Comparison of ENCODE assay signal across 8 mouse cellular contexts in genomic region chr10:127325454-127326016, GRCm38 (mm10). TPM values are rescaled to one million over a fixed set of nuclear protein-coding genes. Genes with fewer than 3 reads are reported as not detected.
DNase-seq lines count a peak whose midpoint lies in the region; ATAC-seq and TF ChIP-seq lines count a peak whose summit lies in the region.

No protein-coding gene starts in this region.

- no peak for DNase-seq in heart, postnatal 0 days (ENCODE audit: low spot score)
- DNase-seq in heart, adult 9 months (ENCODE audit: low spot score in 2 of 2) = no peak
- DNase-seq in T-cell, adult 2 months (ENCODE audit: low spot score) = peak; percentile 52
- no peak for DNase-seq in intestine, embryonic 14.5 days (ENCODE audit: low spot score)
- no peak for DNase-seq in cerebellum, adult 9-10 months
- no peak for DNase-seq in layer of hippocampus, postnatal 25 days (ENCODE audit: extremely low spot score in 1 of 2, low spot score in 1 of 2)
- no peak for DNase-seq in ovary, adult 18-20 months (ENCODE audit: low spot score)

- peak overlapping the region; percentile 86 for H3K4me2 ChIP-seq in heart, postnatal 0 days (ENCODE audit: low read depth, low read length)
- peak overlapping the region; percentile 94 for H3K4me2 ChIP-seq in intestine, embryonic 14.5 days (ENCODE audit: low read length)
- peak overlapping the region; percentile 59 for H3K4me2 ChIP-seq in neural tube, embryonic 13.5 days

- H3K27ac ChIP-seq in heart, postnatal 0 days (ENCODE audit: low read depth) = peak overlapping the region; percentile 33; the same call in 1 of the 2 replicates
- no peak overlapping the region for H3K27ac ChIP-seq in intestine, embryonic 14.5 days (ENCODE audit: low read depth)
- H3K27ac ChIP-seq in neural tube, embryonic 13.5 days (replicated peaks) = no peak overlapping the region

- 46% methylated on average over 14 of the region's 14 CpGs for WGBS in heart, postnatal 0 days
- 34% methylated on average over 14 of the region's 14 CpGs for WGBS in intestine, embryonic 14.5 days
- 25% methylated on average over 14 of the region's 14 CpGs for WGBS in neural tube, embryonic 13.5 days

- TF ChIP-seq CTCF in heart, postnatal 0 days (IDR thresholded peaks at IDR 0.05; ENCODE audit: low read depth) = no peak

- peaks cover 12% of the 10 kb centered on the region for H3K4me1 ChIP-seq in heart, postnatal 0 days (ENCODE audit: control insufficient read depth, insufficient read depth)
- H3K4me1 ChIP-seq in intestine, embryonic 14.5 days (replicated peaks; ENCODE audit: control insufficient read depth, insufficient read depth, low read length) = peaks cover 13% of the 10 kb centered on the region; the same call in 1 of the 2 replicates
- H3K4me1 ChIP-seq in neural tube, embryonic 13.5 days (replicated peaks) = peaks cover 12% of the 10 kb centered on the region

- no peak for TF ChIP-seq EP300 in heart, postnatal 0 days (IDR thresholded peaks at IDR 0.05; ENCODE audit: low read depth)

- H3K4me3 ChIP-seq in heart, postnatal 0 days (ENCODE audit: low read depth, low read length) = peak overlapping the region; percentile 57
- H3K4me3 ChIP-seq in intestine, embryonic 14.5 days (ENCODE audit: low read depth, low read length) = peak overlapping the region; percentile 50
- H3K4me3 ChIP-seq in neural tube, embryonic 13.5 days = peak overlapping the region; percentile 33; the same call in 1 of the 2 replicates

- no peaks in the 10 kb centered on the region for H3K9me3 ChIP-seq in heart, postnatal 0 days (replicated peaks; ENCODE audit: control insufficient read depth, low read length)
- no peaks in the 10 kb centered on the region for H3K9me3 ChIP-seq in intestine, embryonic 14.5 days (ENCODE audit: control insufficient read depth, low read length)
- H3K9me3 ChIP-seq in neural tube, embryonic 13.5 days = no peaks in the 10 kb centered on the region

- peak overlapping the region; percentile 44 for H3K9ac ChIP-seq in heart, postnatal 0 days (replicated peaks; ENCODE audit: low read depth, low read length)
- H3K9ac ChIP-seq in intestine, embryonic 14.5 days (ENCODE audit: low read length) = no peak overlapping the region
- H3K9ac ChIP-seq in neural tube, embryonic 13.5 days = no peak overlapping the region

- peaks cover 61% of the 10 kb centered on the region for H3K27me3 ChIP-seq in heart, postnatal 0 days (ENCODE audit: control insufficient read depth, insufficient read depth, low read length)
- H3K27me3 ChIP-seq in intestine, embryonic 14.5 days (replicated peaks; ENCODE audit: control insufficient read depth, insufficient read depth, low read length) = peaks cover 44% of the 10 kb centered on the region
- peaks cover 85% of the 10 kb centered on the region for H3K27me3 ChIP-seq in neural tube, embryonic 13.5 days

- no peaks in the 10 kb centered on the region for H3K36me3 ChIP-seq in heart, postnatal 0 days (replicated peaks; ENCODE audit: control insufficient read depth, insufficient read depth, low read length)
- no peaks in the 10 kb centered on the region for H3K36me3 ChIP-seq in intestine, embryonic 14.5 days (ENCODE audit: control insufficient read depth, insufficient read depth, low read length)
- H3K36me3 ChIP-seq in neural tube, embryonic 13.5 days = no peaks in the 10 kb centered on the region

- no peak for ATAC-seq in heart, postnatal 0 days (ENCODE audit: insufficient read depth, low read depth)
- no peak for ATAC-seq in intestine, embryonic 14.5 days (replicated peaks; ENCODE audit: low FRiP score, low TSS enrichment, low read depth)
- no peak for ATAC-seq in neural tube, embryonic 13.5 days (ENCODE audit: low read depth)

RNA-seq across cellular contexts. Expression of gene Arhgap9, which starts 3.8 kb away (rescaled TPM):
- total RNA-seq in heart, postnatal 0 days (2014; rRNA removed; ENCODE audit: low replicate concordance) = 0.73 and 0.97 TPM in 2 replicates
- 1.4 and 1.8 TPM in 2 replicates for polyA plus RNA-seq in heart, postnatal 0 days (2015; fragmentation: Nextera tagmentation; extraction: Ambion mirVana)
- polyA plus RNA-seq in intestine, embryonic 14.5 days (2014; fragmentation: Nextera tagmentation; extraction: Ambion mirVana) = 4.2 and 4.4 TPM in 2 replicates
- polyA plus RNA-seq in neural tube, embryonic 13.5 days (2015; fragmentation: Nextera tagmentation; extraction: Ambion mirVana) = 1.0 and 1.4 TPM in 2 replicates
- 1 to 10 TPM in 1 of 2 experiments, under 1 TPM in 1; 0.89 to 1.1 TPM for total RNA-seq in layer of hippocampus, postnatal 25 days (2021)

RNA-seq across cellular contexts. Expression of gene Mars, which starts 13.9 kb away (rescaled TPM):
- 48.9 and 68.9 TPM in 2 replicates for total RNA-seq in heart, postnatal 0 days (2014; rRNA removed; ENCODE audit: low replicate concordance)
- 62.4 and 64.6 TPM in 2 replicates for polyA plus RNA-seq in heart, postnatal 0 days (2015; fragmentation: Nextera tagmentation; extraction: Ambion mirVana)
- polyA plus RNA-seq in intestine, embryonic 14.5 days (2014; fragmentation: Nextera tagmentation; extraction: Ambion mirVana) = 123 and 124 TPM in 2 replicates
- polyA plus RNA-seq in neural tube, embryonic 13.5 days (2015; fragmentation: Nextera tagmentation; extraction: Ambion mirVana) = 103 and 110 TPM in 2 replicates
- 10 to 100 TPM; 57.1 to 59.4 TPM for total RNA-seq in layer of hippocampus, postnatal 25 days (2021)

RNA-seq across cellular contexts. Expression of gene Gli1, which starts 16.2 kb away (rescaled TPM):
- 1.1 TPM in 1 of 2 replicates, not detected in the other for total RNA-seq in heart, postnatal 0 days (2014; rRNA removed; ENCODE audit: low replicate concordance)
- polyA plus RNA-seq in heart, postnatal 0 days (2015; fragmentation: Nextera tagmentation; extraction: Ambion mirVana) = 0.51 and 0.59 TPM in 2 replicates
- polyA plus RNA-seq in intestine, embryonic 14.5 days (2014; fragmentation: Nextera tagmentation; extraction: Ambion mirVana) = 12.6 and 15.1 TPM in 2 replicates
- polyA plus RNA-seq in neural tube, embryonic 13.5 days (2015; fragmentation: Nextera tagmentation; extraction: Ambion mirVana) = 2.2 and 2.9 TPM in 2 replicates
- 1 to 10 TPM; 2.1 to 3.3 TPM for total RNA-seq in layer of hippocampus, postnatal 25 days (2021)

RNA-seq across cellular contexts. Expression of gene Inhbe, which starts 28.7 kb away (rescaled TPM):
- total RNA-seq in heart, postnatal 0 days (2014; rRNA removed; ENCODE audit: low replicate concordance) = not detected in 2 replicates
- not detected in 2 replicates for polyA plus RNA-seq in heart, postnatal 0 days (2015; fragmentation: Nextera tagmentation; extraction: Ambion mirVana)
- polyA plus RNA-seq in intestine, embryonic 14.5 days (2014; fragmentation: Nextera tagmentation; extraction: Ambion mirVana) = not detected in 2 replicates
- not detected in 2 replicates for polyA plus RNA-seq in neural tube, embryonic 13.5 days (2015; fragmentation: Nextera tagmentation; extraction: Ambion mirVana)
- total RNA-seq in layer of hippocampus, postnatal 25 days (2021) = not detected

RNA-seq across cellular contexts. Expression of gene Mbd6, which starts 36.7 kb away (rescaled TPM):
- 8.3 and 8.7 TPM in 2 replicates for total RNA-seq in heart, postnatal 0 days (2014; rRNA removed; ENCODE audit: low replicate concordance)
- 6.5 and 6.9 TPM in 2 replicates for polyA plus RNA-seq in heart, postnatal 0 days (2015; fragmentation: Nextera tagmentation; extraction: Ambion mirVana)
- 19.2 and 20.6 TPM in 2 replicates for polyA plus RNA-seq in intestine, embryonic 14.5 days (2014; fragmentation: Nextera tagmentation; extraction: Ambion mirVana)
- 14.5 and 16.7 TPM in 2 replicates for polyA plus RNA-seq in neural tube, embryonic 13.5 days (2015; fragmentation: Nextera tagmentation; extraction: Ambion mirVana)
- 10 to 100 TPM; 31.8 to 53.9 TPM for total RNA-seq in layer of hippocampus, postnatal 25 days (2021)
